Mouse (Mus musculus): ENCODE results near the gene Cse1l.

Gene Cse1l

DNA sequence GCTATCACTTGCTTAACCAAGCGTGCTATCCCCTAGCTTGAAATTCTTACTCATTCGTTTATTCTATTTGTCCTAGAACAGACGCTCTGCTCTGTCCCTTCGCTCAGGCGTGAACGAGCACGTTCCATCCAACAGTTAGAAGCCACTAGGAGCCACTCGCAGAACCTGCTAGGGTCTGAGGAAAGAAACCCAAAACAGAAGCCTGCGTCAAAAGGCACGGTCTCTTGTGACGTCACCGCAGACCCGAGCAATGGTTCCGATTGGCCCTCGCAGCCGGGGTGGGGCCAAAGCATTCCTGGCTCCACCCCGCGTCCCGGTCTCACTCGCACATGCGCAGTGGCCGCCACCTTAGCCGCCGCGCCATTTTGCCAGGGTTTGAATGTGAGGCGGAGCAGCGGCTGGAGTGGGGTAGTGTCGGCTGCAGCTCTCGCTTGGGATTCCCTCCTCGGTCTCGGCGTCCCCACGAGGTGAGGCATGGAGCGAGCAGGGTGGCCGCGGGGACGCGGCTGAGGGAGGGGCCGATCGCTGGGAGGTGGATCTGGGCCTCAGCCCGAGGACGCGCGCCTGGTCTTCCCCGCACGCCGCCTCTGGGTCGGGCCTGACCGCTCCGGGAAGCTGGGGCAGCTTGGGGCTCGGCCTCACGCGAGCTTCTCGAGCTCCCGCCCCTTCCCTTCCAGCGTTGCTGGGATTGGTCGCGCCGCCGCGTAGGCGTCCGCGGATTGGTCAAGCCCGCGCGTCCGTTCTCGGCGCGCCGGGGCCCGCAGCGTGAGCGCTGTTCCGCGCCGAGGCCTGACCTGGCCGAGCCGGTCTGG, at the start of gene Cse1l:
Gene Cse1l (plus strand): TSS at position 330 of the 812 bp plus-strand sequence.
- DNase-seq = peak; percentile 99

DNA sequence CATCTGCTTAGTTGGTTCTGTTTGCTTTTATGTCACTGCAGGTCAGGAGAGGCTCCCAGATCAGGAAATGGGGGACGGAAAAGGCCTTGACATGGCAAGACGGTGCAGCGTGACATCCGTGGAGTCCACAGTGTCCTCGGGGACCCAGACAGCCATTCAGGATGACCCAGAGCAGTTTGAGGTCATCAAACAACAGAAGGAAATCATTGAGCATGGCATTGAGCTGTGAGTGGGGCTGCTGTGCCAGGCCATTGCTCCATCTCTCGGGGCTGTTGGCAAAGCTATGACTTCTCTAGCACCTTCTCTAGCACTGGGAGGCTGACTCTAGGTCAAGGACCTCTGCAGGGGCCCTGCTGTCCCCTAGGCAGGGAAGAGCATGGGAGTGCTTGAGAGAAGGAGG, 49.5 kb upstream of the Cse1l start:
- DNase-seq = no peak

DNA sequence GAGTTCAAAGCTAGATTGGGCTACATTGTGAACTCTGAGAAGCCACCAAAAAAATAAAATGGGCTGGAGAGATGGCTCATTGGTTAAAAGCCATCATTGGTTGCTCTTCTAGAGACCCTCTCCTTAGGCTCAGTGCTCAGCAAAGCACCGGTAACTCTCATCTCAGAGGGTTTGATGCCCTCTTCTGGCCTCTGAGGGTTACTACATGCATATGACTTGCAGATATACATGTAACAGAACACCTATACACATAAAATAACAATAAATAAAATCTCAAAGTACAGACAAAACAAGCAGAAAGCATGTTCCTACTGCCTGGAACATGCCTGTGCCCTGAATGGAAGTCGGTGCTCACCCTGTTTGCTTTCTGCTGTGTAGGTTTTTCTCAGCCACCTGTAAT, 48.7 kb upstream of the Cse1l start:
- no peak for DNase-seq

DNA sequence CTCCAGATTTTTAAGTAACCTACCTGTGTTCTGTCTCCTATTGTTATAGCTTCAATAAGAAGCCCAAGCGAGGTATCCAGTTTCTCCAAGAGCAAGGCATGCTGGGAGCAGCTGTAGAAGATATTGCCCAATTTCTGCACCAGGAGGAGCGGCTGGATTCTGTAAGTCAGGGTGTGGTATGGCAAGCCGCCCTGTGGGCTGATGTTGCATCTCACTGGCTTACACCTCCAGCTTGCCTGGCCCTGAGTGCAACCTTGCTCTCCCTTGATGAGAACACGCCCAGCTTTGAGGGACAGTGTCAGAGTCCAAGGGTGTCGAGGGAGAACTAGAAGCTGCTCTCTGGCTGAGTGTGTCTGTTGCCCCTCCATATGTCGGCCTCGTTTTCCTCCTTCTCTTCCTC, 46.6 kb upstream of the Cse1l start:
- DNase-seq = no peak

DNA sequence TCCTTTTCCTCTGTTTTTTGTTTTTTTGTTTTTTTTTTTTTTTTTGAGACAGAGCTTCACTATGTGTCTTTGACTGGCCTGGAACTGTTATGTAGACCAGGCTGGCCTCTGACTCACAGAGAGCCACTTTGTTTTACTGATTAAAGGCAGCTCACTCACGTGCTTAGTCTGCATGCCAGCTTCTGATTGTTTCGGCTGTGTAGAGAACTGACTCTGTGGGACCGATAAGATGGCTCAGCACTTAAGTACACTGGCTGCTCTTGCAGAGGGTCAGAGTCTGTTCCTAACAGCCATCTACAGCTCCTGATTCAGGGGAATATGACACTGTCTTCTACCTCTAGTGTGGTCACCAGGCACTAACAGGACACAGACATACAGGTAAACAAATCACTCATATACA, 43.3 kb upstream of the Cse1l start:
- DNase-seq = no peak

DNA sequence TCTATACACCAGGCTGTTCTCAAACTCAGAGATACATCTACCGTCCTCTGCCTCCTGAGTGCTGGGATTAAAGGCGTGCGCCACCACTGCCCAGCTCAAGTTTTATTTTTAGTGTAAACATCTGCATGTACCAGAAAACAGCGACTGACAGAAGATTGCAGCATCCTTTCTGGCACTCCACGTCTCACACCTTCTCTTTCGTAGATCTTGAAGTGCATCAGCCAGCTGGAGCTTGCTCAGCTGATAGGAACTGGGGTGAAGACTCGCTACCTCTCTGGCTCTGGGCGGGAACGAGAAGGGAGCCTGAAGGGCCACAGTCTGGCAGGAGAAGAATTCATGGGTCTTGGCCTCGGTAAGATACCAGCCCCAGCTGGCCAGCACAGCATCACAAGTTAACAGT, 40.4 kb upstream of the Cse1l start:
- DNase-seq = no peak

DNA sequence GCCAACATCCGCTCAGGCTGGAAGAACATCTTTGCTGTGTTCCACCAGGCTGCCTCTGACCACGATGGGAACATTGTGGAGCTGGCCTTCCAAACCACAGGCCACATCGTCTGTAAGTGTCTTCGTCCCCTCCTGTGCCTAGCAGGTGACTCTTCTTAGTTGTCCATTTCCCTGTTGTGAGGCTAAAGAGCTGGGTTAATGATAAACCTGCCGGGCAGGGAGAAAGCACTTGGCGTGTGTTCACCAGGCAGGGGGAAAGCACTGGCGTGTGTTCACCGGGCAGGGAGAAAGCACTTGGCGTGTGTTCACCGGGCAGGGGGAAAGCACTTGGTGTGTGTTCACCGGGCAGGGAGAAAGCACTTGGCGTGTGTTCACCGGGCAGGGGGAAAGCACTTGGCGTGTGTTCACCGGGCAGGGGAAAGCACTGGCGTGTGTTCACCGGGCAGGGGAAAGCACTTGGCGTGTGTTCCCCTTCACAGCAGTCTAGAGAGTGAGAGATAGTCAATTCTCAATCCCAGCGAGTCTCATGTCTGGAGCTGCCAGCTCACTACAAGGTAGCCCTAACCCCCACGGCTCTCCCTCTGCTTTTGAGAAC, 35.5 kb upstream of the Cse1l start:
- peak; percentile 11 to 31 for DNase-seq

DNA sequence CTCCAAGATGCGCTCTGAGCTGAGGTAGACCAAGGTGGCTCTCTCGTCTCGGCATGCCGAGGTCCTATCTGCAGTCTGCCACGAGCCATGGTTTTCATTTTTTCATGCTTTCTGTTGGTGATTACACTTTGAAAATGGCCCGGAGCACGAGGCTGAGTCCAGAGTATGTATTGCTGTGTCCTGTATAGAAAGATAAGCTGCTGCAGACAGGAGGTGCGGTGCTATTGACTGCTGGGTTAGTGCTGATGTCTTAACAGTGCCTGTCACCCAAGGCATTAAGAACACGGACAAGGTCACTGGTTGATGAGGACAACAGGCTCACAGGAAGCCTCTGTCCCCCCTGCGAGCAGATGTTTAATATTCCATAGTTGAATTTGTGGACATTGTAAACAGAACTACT, 34.9 kb upstream of the Cse1l start:
- DNase-seq = no peak

DNA sequence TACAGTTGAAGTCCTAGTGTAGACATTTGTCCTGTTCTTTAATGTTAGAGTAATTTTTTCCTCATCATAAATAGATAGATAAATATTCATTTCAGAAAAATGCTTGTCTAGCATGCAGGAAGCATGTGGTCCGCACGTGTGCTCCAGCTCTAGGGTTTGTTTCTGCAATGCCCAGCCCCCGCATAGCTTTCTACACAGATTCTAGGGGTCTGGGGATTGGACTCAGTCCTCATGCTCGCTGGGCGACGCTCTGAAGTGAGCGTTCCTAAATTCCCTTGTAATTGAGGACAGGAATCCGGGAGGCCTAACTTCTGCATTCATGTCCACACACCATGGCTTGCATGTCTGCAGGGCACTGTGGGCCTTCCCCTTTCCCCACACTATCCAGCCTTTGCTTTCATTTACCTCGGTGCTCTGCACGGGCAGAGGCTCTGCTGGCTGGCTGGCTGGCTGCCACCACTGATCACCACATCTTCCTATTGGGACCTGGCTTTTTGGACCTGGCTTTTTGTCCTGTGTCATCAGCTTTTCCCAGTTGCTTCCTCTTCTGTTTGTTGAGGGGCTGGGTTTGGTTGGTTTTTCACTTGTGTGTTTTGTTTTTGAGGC, 31.1 kb upstream of the Cse1l start:
- DNase-seq = peak in 1 of 2 experiments; percentile 13

DNA sequence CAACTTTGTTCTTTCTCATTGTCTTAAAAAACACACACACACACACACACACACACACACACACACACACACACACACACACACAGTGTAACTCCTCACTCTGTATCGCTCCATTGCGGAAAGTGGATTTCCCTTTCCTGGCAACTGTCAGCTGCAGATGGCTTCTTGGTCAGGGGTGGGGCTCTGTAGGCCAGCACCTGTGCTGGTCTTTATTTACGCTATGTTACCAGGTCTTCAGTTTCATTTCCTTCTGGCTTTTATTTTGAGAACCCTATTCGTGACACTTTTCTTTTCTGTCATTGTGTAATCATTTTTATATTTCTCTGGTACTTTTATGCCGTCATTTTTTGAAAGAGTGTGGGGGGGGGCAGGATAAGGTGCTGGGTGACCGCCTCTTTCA, 30.3 kb upstream of the Cse1l start:
- DNase-seq = no peak

DNA sequence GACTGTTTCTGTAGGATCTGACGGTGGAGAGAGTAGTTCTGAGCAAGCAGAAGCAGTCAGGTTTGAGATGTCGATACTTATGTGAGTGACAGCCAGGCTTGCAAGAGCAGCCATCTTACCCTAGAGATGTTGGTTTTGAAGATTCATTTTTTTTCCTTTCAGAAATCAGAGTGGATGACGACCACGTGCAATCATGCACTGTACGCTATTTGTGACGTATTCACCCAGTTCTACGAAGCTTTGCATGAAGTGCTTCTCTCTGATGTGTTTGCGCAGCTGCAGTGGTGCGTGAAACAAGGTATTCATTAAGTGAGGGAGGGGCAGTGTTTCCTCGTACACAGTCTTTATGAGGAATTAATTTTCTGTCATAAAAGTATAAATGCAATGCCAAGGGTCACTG, 29.5 kb upstream of the Cse1l start:
- no peak for DNase-seq

DNA sequence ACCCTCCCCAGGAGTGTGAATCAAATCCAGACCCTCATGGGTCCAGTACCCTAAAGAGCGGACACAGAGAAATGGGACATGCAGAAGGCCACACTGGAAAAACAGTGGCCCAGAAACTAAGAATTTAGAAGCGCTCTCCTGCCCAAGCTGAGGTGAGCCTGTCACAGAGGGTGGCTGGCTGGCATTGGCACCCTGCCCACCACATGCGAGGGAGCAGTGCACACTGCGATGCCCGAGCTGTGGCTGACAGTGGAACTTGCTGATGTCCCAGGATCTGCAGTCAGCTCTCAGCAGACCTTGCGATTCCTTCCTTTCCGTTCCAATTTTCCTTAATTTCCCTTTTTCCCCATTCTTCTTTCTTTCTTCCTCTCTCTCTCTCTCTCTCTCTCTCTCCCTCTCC, 20.8 kb upstream of the Cse1l start:
- peak; percentile 22 to 27 for DNase-seq

DNA sequence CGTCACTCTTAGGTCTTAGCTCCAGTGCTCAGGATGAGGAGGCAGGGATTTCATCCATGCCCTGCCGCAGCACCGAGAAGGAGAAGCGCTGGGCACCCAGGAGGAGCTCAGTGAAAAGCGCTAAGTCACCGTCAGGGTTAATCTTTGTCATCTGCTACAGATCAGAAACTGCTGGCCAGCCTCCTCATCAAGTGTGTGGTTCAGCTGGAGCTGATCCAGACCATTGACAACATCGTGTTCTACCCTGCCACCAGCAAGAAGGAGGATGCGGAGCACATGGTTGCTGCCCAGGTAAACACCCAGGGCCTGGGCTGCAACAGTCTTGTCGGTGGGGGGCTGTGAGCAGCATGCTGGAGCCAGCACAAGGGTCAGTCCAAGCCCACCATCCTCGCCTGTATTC, 20.2 kb upstream of the Cse1l start:
- DNase-seq = no peak

DNA sequence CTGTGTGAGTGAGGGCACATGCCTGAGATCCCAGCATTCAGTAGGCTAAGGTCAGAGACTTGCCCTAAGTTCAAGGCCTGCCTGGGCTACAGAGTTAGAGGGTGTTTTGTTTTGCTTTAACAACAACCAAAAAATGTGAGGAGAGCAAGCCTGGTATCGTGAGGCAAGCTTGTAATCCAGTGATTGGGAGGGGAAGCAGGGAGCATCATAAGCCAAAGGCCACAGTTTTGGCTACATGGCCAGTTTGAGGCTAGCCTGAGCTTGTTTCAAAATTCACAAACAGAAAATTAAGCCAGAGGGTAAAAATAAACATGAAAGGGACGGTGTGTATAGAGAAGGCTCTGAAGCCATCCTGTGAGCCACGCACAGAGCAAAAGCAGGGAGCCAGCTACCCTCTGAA, 19.6 kb upstream of the Cse1l start:
- no peak for DNase-seq

DNA sequence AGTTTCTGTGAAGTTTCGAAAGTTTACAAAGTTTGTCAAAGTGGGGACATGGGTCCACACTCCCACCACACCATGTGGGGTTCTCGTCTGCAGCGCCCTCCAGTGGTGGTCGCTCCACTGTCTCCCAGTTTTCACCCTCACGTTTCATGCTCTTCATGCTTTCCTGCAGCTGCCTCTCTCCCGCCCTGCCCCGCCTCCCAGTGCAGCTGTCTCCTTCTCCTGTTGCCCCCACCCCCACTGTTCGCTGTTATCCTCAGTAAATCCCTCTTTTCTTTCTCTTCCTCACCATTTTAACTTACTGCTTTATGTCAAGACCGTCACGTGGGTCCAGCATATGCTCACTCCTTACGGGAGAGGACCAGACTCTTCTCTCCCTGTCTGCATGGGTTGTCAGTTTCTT, 18.0 kb upstream of the Cse1l start:
- peak in 1 of 2 experiments; percentile 20 for DNase-seq

DNA sequence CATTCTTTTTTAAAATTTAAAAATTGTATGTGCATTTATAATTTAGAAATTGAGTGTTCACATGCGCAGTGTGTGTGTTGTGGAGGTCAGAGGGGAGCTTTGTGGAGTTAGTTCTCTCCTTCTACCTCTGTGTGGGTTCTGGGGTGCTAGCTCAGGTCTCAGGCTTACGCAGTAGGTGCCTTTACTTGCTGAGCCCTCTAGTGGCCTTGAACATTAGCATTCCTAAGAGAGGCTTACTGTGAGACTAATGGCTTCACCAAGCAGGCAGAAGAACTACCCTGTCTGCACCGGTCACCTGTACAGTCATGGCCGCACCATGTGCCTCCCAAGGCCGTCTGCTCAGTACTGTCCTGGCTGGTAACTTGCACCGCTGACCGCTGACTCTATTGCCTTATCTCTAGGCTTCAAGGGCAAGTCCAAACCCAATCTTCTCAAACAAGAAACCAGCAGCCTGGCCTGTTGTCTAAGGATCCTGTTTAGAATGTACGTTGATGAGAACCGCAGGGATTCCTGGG, 14.4 kb upstream of the Cse1l start:
- no peak for DNase-seq

DNA sequence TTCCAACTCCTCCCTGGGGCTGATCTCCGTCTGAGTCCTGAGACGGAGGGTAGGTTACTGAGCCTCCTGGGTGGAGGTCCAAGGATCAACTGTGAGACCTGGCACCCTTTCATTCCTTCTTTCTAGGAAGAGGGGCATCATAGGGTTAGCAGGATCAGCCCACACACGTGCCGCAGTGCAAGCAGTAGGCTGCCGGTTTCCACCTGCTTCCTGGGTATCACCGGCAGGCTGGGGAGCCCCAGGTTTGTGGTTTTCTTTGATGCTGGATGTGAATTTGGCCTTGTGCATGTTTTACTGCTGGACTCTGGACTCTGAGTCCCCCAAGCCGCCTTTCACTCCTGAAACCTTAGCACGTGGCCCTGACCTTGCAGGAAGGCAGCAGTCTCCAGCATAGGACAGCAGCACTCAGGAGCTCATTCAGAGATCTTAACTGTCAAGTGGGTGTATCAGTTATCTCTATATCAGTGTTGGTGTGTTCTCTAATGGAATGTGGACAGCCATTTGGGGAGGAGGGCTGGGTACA, 13.6 kb upstream of the Cse1l start:
- no peak for DNase-seq

DNA sequence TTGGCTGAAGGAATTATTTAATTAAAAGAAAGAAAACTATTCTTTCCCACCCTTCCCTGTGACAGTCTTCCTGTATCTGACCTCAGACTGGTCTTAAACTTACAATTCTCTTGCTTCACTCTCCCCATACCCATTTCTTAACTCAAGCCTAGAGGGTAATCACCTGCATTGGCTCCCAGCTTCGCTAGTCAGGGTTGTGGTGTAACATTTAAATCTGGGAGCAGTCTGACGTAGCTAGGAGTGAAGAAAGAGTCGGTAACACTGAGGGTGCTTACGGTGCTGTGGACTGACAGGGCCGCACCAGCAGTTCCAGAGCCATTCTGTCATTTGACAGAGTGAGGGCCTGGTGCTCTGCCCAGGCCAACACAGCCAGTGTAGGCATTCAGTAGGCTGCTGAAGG, 12.8 kb upstream of the Cse1l start:
- DNase-seq = no peak

DNA sequence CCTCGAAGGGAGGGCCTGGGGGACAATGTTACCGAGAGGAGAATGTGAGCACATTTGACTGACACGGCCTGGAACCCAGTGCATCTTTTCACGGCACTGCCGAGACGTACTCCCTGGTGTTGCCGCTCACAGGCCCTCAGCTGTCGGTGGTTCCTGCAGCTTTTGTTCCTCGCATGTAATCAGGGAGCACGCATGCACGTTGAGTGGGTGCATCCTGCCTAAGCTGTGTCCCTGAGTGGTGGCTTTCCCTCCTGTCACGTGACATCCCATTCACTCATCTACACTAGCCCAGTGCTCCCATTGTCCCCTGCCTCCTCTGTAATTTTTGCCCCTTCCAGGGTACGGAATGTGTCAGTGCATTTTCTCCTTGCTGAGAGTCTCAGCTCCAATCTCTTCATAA, 9.5 kb upstream of the Cse1l start:
- DNase-seq = no peak

DNA sequence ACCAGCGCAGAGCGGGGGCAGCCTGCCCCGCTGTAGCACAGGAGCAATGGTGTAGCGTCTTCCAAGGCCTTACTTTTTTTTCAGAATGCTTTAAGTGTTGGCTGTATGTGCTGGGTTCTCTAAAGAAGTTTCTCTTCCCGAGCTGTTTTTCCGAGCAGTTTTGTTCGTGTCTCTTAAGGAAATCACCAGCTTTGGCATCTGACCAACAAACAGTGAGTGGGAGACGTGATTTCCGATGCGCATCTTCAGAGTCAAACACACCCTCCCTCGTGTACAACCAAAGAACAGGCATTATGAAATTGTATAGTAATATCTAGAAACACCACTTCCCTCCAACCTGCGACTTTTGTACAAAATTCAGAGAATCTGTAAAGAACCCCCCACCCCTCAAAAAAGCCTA, 8.9 kb upstream of the Cse1l start:
- DNase-seq = no peak

DNA sequence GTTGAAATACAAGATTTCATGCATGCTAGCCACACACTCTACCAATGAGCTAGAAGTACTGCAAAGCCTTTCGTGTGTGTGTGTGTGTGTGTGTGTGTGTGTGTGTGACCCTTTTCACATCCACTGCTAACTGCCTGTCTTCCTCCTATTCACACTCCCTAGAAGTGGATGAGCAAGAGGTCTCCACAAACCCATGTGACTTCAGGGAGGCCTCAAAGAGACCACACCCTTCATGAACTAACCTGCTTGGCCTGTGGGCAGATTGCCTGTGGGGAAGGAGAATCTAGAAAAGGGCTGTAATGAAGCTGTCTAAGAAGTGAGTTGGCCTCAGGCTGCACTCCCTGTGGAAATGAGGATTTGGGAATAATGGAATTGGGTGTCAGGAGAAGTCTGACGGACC, 6.7 kb upstream of the Cse1l start:
- DNase-seq = no peak

DNA sequence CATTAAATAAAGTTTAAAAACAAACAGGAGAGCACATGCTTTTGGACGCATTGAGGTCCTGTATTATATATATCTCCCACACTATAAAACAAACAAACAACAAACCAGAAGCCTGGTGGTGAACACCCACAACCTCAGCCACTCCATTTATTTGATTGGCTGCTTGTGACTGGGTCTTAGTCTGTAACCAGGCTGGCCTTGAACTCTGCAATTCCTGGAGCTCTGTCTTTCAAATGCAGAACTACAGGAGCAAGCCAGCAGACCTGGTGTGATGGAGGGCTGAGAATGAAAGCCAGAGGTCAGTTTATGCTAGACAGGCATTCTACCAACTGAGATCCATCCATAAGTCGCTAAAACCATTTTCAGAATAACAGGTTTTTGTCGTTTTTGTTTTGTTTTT, 6.1 kb upstream of the Cse1l start:
- no peak for DNase-seq

DNA sequence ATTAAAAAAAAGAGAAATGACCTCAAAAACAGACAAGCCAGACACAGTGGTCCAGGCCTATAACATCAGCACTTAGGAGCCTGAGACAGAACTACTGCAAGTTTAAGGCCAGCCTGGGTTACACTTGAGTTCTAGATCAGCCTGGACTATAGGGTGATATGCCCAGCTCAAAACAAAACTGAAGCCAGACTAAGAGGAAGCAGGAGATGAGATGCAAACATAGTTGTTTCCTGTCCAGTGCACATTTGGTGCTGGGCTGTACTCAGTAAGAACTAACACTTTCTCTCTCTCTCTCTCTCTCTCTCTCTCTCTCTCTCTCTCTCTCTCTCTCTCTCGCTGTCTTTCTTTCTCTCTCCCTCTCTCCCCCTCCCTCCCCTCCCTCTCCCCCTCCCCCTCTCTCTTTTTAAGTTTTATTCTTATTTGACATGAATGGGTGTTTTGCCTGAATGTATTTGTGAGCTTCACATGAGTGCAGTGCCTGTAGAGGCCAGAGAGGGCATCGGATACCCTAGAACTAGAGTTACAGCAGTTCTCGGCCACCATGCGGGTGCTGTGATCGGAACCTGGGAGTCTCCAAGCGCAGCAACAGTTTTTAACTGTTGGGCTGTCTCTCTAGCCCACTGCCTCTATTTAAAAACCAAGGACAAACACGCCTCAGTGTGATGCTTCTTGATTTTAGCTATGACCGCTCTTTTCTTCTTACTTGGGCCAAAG, 4.9 kb upstream of the Cse1l start:
- DNase-seq = no peak
